Mouse (Mus musculus) testis, adult 2 months (tissue): ENCODE measurements around the gene Susd1.

Experiments
- CTCF ChIP-seq: fragments of 200-500 bp; IDR thresholded peaks from 2 replicates; pipeline ENCODE4 v1.5.1; 2012; ENCODE audit warnings: low read depth, mild to moderate bottlenecking, inconsistent platforms, low read length, moderate library complexity; ENCODE audit not compliant: control insufficient read depth, insufficient read depth, insufficient replicate concordance
- POLR2A ChIP-seq: fragments of 200-500 bp; IDR thresholded peaks from 2 replicates; pipeline ENCODE4 v1.6.1; 2012; ENCODE audit warnings: low read depth, mild to moderate bottlenecking, inconsistent platforms, low read length, moderate library complexity; ENCODE audit not compliant: control insufficient read depth

DNA sequence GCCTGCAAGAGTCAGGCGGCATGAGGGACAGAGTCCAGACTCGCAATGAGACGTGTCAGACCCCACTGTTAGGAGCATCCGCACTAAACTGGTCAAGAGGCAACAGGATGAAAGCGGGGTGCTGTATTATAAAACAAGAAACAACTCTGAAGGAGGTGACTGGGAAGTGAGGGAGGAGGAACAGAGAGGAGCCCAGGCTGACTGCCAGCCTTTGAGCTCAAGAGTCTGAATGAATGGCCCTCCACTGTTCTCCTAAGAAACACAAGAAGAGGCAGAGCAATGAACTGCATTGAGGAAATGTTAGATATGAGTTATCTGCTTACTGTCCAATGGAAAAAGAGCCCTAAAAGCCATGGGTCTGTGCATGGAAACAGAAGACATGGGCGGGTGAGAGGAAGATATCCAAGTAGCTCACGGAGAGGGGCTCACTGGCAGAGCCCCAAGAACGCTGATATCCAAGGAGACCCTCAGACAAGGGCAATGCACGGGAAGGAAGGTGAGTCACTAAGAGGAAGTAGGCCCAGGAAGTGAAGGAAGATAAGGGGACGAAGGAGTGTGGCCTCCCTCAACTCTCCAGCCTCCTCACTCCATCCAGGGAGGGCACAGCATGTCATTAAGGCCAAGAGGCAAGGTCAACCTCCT, 53.1 kb downstream of the Susd1 start:
- TF ChIP-seq CTCF: no peak
- TF ChIP-seq POLR2A: no peak
